Mouse (Mus musculus): ENCODE data around the gene Kif14. TPM values are rescaled to one million over a fixed set of nuclear protein-coding genes. Genes with fewer than 3 reads are reported as not detected.
"Not testable (repeated sequence)": the region's sequence is repeated elsewhere in the genome, so short reads cannot be mapped to it uniquely, and the experiment has no call there.

Gene Kif14
- total RNA-seq, 1 experiment, result 12.2 TPM

- Histone ChIP-seq H3K4me3 (ENCODE audit: insufficient read depth in 1 of 2, low read depth in 1 of 2, low read length in 2 of 2, poor library complexity in 1 of 2, severe bottlenecking in 1 of 2) (no peak overlapping the region), H3K36me3 (ENCODE audit: control insufficient read depth, insufficient read depth, low read length, poor library complexity, severe bottlenecking) (peaks cover 41% of the 10 kb centered on the region), H3K9ac (ENCODE audit: insufficient read depth, low read depth, low read length, poor library complexity, severe bottlenecking) (no peak overlapping the region), H3K9me3 (ENCODE audit: control insufficient read depth, insufficient read depth, low read depth, low read length) (no peaks in the 10 kb centered on the region), H3K4me1 (ENCODE audit: control insufficient read depth in 2 of 2, insufficient read depth in 2 of 2, low read length in 2 of 2, poor library complexity in 1 of 2) (no peaks in the 10 kb centered on the region), H3K27ac (ENCODE audit: insufficient read depth, low read depth, low read length, poor library complexity, severe bottlenecking) (no peak overlapping the region)
- no peak for DNase-seq (ENCODE audit: low read depth, low spot score)
- in situ Hi-C loops (cut with MboI; ENCODE audit: low sequenced_read_pairs in 2 of 2, unreplicated experiment in 2 of 2), result no loop called here
- TF ChIP-seq ZNF384 (IDR thresholded peaks at IDR 0.05; ENCODE audit: low read depth, low read length) (no peak), HCFC1 (IDR thresholded peaks at IDR 0.05; ENCODE audit: borderline replicate concordance, insufficient read depth, low read length) (no peak), ZC3H11A (IDR thresholded peaks at IDR 0.05; ENCODE audit: borderline replicate concordance, low read depth, low read length) (no peak), CHD2 (IDR thresholded peaks at IDR 0.05; ENCODE audit: low read depth, low read length) (no peak), MAFK (IDR thresholded peaks at IDR 0.05; ENCODE audit: insufficient read depth, low read depth, low read length) (no peak)
Measured at GRCm38 (mm10) chr1:136492232-136492631, 26.1 kb downstream of the Kif14 start.

- no peak for DNase-seq (ENCODE audit: low read depth, low spot score)
- H3K4me1 ChIP-seq (ENCODE audit: control insufficient read depth in 2 of 2, insufficient read depth in 2 of 2, low read length in 2 of 2, poor library complexity in 1 of 2), result no peaks in the 10 kb centered on the region
- H3K36me3 ChIP-seq (ENCODE audit: control insufficient read depth, insufficient read depth, low read length, poor library complexity, severe bottlenecking), result peaks cover 17% of the 10 kb centered on the region
- H3K9me3 ChIP-seq (ENCODE audit: control insufficient read depth, insufficient read depth, low read depth, low read length), result no peaks in the 10 kb centered on the region
- no peak overlapping the region for H3K9ac ChIP-seq (ENCODE audit: insufficient read depth, low read depth, low read length, poor library complexity, severe bottlenecking)
- H3K27ac ChIP-seq (ENCODE audit: insufficient read depth, low read depth, low read length, poor library complexity, severe bottlenecking), result no peak overlapping the region
- in situ Hi-C loops (cut with MboI; ENCODE audit: low sequenced_read_pairs in 2 of 2, unreplicated experiment in 2 of 2), result no loop called here
- no peak overlapping the region for H3K4me3 ChIP-seq (ENCODE audit: insufficient read depth in 1 of 2, low read depth in 1 of 2, low read length in 2 of 2, poor library complexity in 1 of 2, severe bottlenecking in 1 of 2)
- TF ChIP-seq CHD2 (IDR thresholded peaks at IDR 0.05; ENCODE audit: low read depth, low read length) (no peak), HCFC1 (IDR thresholded peaks at IDR 0.05; ENCODE audit: borderline replicate concordance, insufficient read depth, low read length) (no peak), MAFK (IDR thresholded peaks at IDR 0.05; ENCODE audit: insufficient read depth, low read depth, low read length) (no peak), ZNF384 (IDR thresholded peaks at IDR 0.05; ENCODE audit: low read depth, low read length) (no peak), ZC3H11A (IDR thresholded peaks at IDR 0.05; ENCODE audit: borderline replicate concordance, low read depth, low read length) (no peak)
Measured at GRCm38 (mm10) chr1:136499317-136499716, 33.2 kb downstream of the Kif14 start.

GRCm38 (mm10) chr1:136502936-136503335 is 36.8 kb downstream of the Kif14 start:
- no peak overlapping the region for H3K9ac ChIP-seq (ENCODE audit: insufficient read depth, low read depth, low read length, poor library complexity, severe bottlenecking)
- TF ChIP-seq ZC3H11A (IDR thresholded peaks at IDR 0.05; ENCODE audit: borderline replicate concordance, low read depth, low read length), result no peak
- TF ChIP-seq CHD2 (IDR thresholded peaks at IDR 0.05; ENCODE audit: low read depth, low read length), result no peak
- TF ChIP-seq ZNF384 (IDR thresholded peaks at IDR 0.05; ENCODE audit: low read depth, low read length), result no peak
- no peak for TF ChIP-seq HCFC1 (IDR thresholded peaks at IDR 0.05; ENCODE audit: borderline replicate concordance, insufficient read depth, low read length)
- no peak for TF ChIP-seq MAFK (IDR thresholded peaks at IDR 0.05; ENCODE audit: insufficient read depth, low read depth, low read length)
- peaks cover 10% of the 10 kb centered on the region for H3K36me3 ChIP-seq (ENCODE audit: control insufficient read depth, insufficient read depth, low read length, poor library complexity, severe bottlenecking)
- no peak for DNase-seq (ENCODE audit: low read depth, low spot score)
- H3K9me3 ChIP-seq (ENCODE audit: control insufficient read depth, insufficient read depth, low read depth, low read length), result no peaks in the 10 kb centered on the region
- H3K4me1 ChIP-seq (ENCODE audit: control insufficient read depth in 2 of 2, insufficient read depth in 2 of 2, low read length in 2 of 2, poor library complexity in 1 of 2), result no peaks in the 10 kb centered on the region
- H3K4me3 ChIP-seq (ENCODE audit: insufficient read depth in 1 of 2, low read depth in 1 of 2, low read length in 2 of 2, poor library complexity in 1 of 2, severe bottlenecking in 1 of 2), result no peak overlapping the region
- in situ Hi-C loops (cut with MboI; ENCODE audit: low sequenced_read_pairs in 2 of 2, unreplicated experiment in 2 of 2), result no loop called here
- no peak overlapping the region for H3K27ac ChIP-seq (ENCODE audit: insufficient read depth, low read depth, low read length, poor library complexity, severe bottlenecking)

GRCm38 (mm10) chr1:136506255-136506654 is 40.1 kb downstream of the Kif14 start:
- H3K9me3 ChIP-seq (ENCODE audit: control insufficient read depth, insufficient read depth, low read depth, low read length); in situ Hi-C loops (cut with MboI; ENCODE audit: low sequenced_read_pairs in 2 of 2, unreplicated experiment in 2 of 2); H3K4me1 ChIP-seq (ENCODE audit: control insufficient read depth in 2 of 2, insufficient read depth in 2 of 2, low read length in 2 of 2, poor library complexity in 1 of 2); H3K9ac ChIP-seq (ENCODE audit: insufficient read depth, low read depth, low read length, poor library complexity, severe bottlenecking); H3K27ac ChIP-seq (ENCODE audit: insufficient read depth, low read depth, low read length, poor library complexity, severe bottlenecking); H3K4me3 ChIP-seq (ENCODE audit: insufficient read depth in 1 of 2, low read depth in 1 of 2, low read length in 2 of 2, poor library complexity in 1 of 2, severe bottlenecking in 1 of 2); DNase-seq (ENCODE audit: low read depth, low spot score): not testable (repeated sequence)
- H3K36me3 ChIP-seq (ENCODE audit: control insufficient read depth, insufficient read depth, low read length, poor library complexity, severe bottlenecking), result peaks cover 22% of the 10 kb centered on the region

- DNase-seq (ENCODE audit: low read depth, low spot score), result no peak
- no peak overlapping the region for H3K4me3 ChIP-seq (ENCODE audit: insufficient read depth in 1 of 2, low read depth in 1 of 2, low read length in 2 of 2, poor library complexity in 1 of 2, severe bottlenecking in 1 of 2)
- H3K4me1 ChIP-seq (ENCODE audit: control insufficient read depth in 2 of 2, insufficient read depth in 2 of 2, low read length in 2 of 2, poor library complexity in 1 of 2), result no peaks in the 10 kb centered on the region
- H3K27ac ChIP-seq (ENCODE audit: insufficient read depth, low read depth, low read length, poor library complexity, severe bottlenecking), result no peak overlapping the region
- no peaks in the 10 kb centered on the region for H3K9me3 ChIP-seq (ENCODE audit: control insufficient read depth, insufficient read depth, low read depth, low read length)
- TF ChIP-seq HCFC1 (IDR thresholded peaks at IDR 0.05; ENCODE audit: borderline replicate concordance, insufficient read depth, low read length) (no peak), ZC3H11A (IDR thresholded peaks at IDR 0.05; ENCODE audit: borderline replicate concordance, low read depth, low read length) (no peak), CHD2 (IDR thresholded peaks at IDR 0.05; ENCODE audit: low read depth, low read length) (no peak), MAFK (IDR thresholded peaks at IDR 0.05; ENCODE audit: insufficient read depth, low read depth, low read length) (no peak), ZNF384 (IDR thresholded peaks at IDR 0.05; ENCODE audit: low read depth, low read length) (no peak)
- no peak overlapping the region for H3K9ac ChIP-seq (ENCODE audit: insufficient read depth, low read depth, low read length, poor library complexity, severe bottlenecking)
- H3K36me3 ChIP-seq (ENCODE audit: control insufficient read depth, insufficient read depth, low read length, poor library complexity, severe bottlenecking), result peaks cover 27% of the 10 kb centered on the region
- in situ Hi-C loops (cut with MboI; ENCODE audit: low sequenced_read_pairs in 2 of 2, unreplicated experiment in 2 of 2), result no loop called here
Measured at GRCm38 (mm10) chr1:136512317-136512716, 46.2 kb downstream of the Kif14 start.
